Mouse (Mus musculus): ENCODE measurements around the gene Gpx4. TPM values are rescaled to one million over a fixed set of nuclear protein-coding genes. Genes with fewer than 3 reads are reported as not detected.

Gene Gpx4
- total RNA-seq (2021), result 100 to 1,000 TPM; 445 to 446 TPM

GRCm38 (mm10) chr10:80047041-80047565 lies at the start of gene Gpx4:
Gene Gpx4 (plus strand): TSS chr10:80047166.
- no peak for DNase-seq

GRCm38 (mm10) chr10:79997819-79998218 lies 49.1 kb upstream of the Gpx4 start:
- DNase-seq, result no peak

- DNase-seq, result no peak
These were observed 45.0 kb upstream of the Gpx4 start for GRCm38 (mm10) chr10:80001945-80002344.

GRCm38 (mm10) chr10:80002829-80003228 lies 44.1 kb upstream of the Gpx4 start:
- DNase-seq, result no peak

GRCm38 (mm10) chr10:80003374-80004232 lies 43.4 kb upstream of the Gpx4 start:
- no peak for DNase-seq

- DNase-seq, result no peak
These were observed 42.7 kb upstream of the Gpx4 start for GRCm38 (mm10) chr10:80004233-80004705.

GRCm38 (mm10) chr10:80011740-80012139 lies 35.2 kb upstream of the Gpx4 start:
- no peak for DNase-seq

GRCm38 (mm10) chr10:80013609-80014008 lies 33.4 kb upstream of the Gpx4 start:
- no peak for DNase-seq

GRCm38 (mm10) chr10:80014484-80015290 lies 32.3 kb upstream of the Gpx4 start:
- no peak for DNase-seq

- DNase-seq, result no peak
These were observed 31.4 kb upstream of the Gpx4 start for GRCm38 (mm10) chr10:80015583-80015982.

GRCm38 (mm10) chr10:80016511-80016910 lies 30.5 kb upstream of the Gpx4 start, which contains the start of gene Arhgap45:
Gene Arhgap45 (plus strand): TSS chr10:80016653.
- no peak for DNase-seq

GRCm38 (mm10) chr10:80016931-80017330 lies 30.0 kb upstream of the Gpx4 start:
- DNase-seq, result no peak

- no peak for DNase-seq
These were observed 29.6 kb upstream of the Gpx4 start for GRCm38 (mm10) chr10:80017361-80017760.

- DNase-seq, result no peak
These were observed 29.2 kb upstream of the Gpx4 start for GRCm38 (mm10) chr10:80017771-80018170.

GRCm38 (mm10) chr10:80018739-80019297 lies 28.1 kb upstream of the Gpx4 start:
- no peak for DNase-seq

GRCm38 (mm10) chr10:80019471-80020131 lies 27.4 kb upstream of the Gpx4 start:
- no peak for DNase-seq

- no peak for DNase-seq
These were observed 26.8 kb upstream of the Gpx4 start for GRCm38 (mm10) chr10:80020191-80020590.

- no peak for DNase-seq
These were observed 26.2 kb upstream of the Gpx4 start for GRCm38 (mm10) chr10:80020603-80021319.

- DNase-seq, result no peak
These were observed 25.7 kb upstream of the Gpx4 start for GRCm38 (mm10) chr10:80021320-80021641.

GRCm38 (mm10) chr10:80022164-80022563 lies 24.8 kb upstream of the Gpx4 start:
- no peak for DNase-seq

GRCm38 (mm10) chr10:80022806-80023205 lies 24.2 kb upstream of the Gpx4 start:
- no peak for DNase-seq

- no peak for DNase-seq
These were observed 23.2 kb upstream of the Gpx4 start for GRCm38 (mm10) chr10:80023758-80024157.
